Mouse (Mus musculus): Measurements from ENCODE around the gene Mrpl55. TPM values are rescaled to one million over a fixed set of nuclear protein-coding genes. Genes with fewer than 3 reads are reported as not detected.

The Mrpl55 gene
- 53.9 and 57.3 TPM in 2 replicates for polyA plus RNA-seq (2012; rRNA removed)

DNA sequence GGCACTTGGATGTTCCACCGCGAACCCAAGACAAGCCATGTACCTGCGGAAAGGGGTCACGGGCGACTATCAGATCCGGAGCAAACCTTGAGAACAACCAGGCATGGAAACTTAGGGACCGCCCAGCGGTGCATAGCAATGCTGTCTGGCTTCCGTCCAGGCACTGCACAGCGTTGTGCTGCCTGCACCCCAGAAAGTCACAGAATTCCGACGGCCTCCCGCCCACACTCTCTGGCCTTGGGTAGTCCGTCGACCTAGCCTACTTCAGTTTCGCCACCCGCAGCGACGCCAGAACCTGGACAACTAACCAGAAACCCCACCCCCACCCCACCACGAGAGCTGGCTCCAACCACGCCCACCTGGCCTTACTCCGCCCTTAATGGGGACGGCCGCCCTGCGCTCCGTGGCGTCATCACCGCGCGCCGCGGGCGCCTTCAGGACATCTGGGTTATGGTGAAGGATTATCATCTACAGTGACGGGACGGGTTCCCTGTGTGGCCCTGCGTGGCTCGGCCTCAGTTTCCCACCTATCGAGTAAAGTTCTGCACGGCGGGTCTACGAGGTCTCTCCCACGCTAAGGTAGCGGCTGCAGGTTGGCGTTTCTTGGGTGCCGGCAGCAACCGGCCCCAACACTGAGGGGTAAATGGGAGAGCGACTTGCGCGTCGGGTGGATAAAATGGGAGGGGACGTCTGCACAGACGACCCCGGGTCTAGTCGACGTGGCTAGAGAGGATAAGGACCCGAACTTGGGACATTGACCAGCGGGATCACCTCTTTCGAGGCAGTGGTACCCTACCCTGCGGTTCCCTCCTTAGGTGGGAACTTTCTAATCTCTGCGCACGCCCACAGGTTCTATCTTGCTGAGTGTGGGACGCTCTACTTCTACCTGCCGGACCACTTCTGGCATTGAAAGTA is at the start of gene Mrpl55:
Gene Mrpl55, plus strand, starts transcription at position 406 of the 915 bp plus-strand sequence.
- Histone ChIP-seq H3K27me3 (ENCODE audit: control insufficient read depth, insufficient read depth, low read length) (no peaks in the 10 kb centered on the region), H3K27ac (ENCODE audit: insufficient read depth, low read length) (peak within 1 kb of the TSS; percentile 39), H3K4me3 (replicated peaks; ENCODE audit: insufficient read depth, low read depth, low read length) (peak within 1 kb of the TSS; percentile 93), H3K4me1 (ENCODE audit: control insufficient read depth, insufficient read depth, low read length) (no peaks in the 10 kb centered on the region)
- TF ChIP-seq CTCF (IDR thresholded peaks at IDR 0.05; ENCODE audit: borderline replicate concordance, insufficient read depth, low read depth, low read length) = no peak
- TF ChIP-seq POLR2A (IDR thresholded peaks at IDR 0.05; ENCODE audit: borderline replicate concordance, insufficient read depth, low read length) = peak; percentile 84; the same call in 1 of the 2 replicates
- DNase-seq = peak; percentile 91 to 93
- WGBS = under 1% methylated on average over 63 of the region's 63 CpGs

- no peak overlapping the region for H3K27ac ChIP-seq (ENCODE audit: insufficient read depth, low read length)
- H3K27me3 ChIP-seq (ENCODE audit: control insufficient read depth, insufficient read depth, low read length) = no peaks in the 10 kb centered on the region; the same call in 1 of the 2 replicates
- no peaks in the 10 kb centered on the region for H3K4me1 ChIP-seq (ENCODE audit: control insufficient read depth, insufficient read depth, low read length)
- DNase-seq = no peak
- WGBS = 90% methylated on average over 7 of the region's 7 CpGs
- TF ChIP-seq POLR2A (IDR thresholded peaks at IDR 0.05; ENCODE audit: borderline replicate concordance, insufficient read depth, low read length) (no peak), CTCF (IDR thresholded peaks at IDR 0.05; ENCODE audit: borderline replicate concordance, insufficient read depth, low read depth, low read length) (no peak)
- H3K4me3 ChIP-seq (replicated peaks; ENCODE audit: insufficient read depth, low read depth, low read length) = no peak overlapping the region
These were observed 48.1 kb upstream of the Mrpl55 start for GRCm38 (mm10) chr11:59154220-59154619.

- no peak for DNase-seq
- H3K4me1 ChIP-seq (ENCODE audit: control insufficient read depth, insufficient read depth, low read length) = no peaks in the 10 kb centered on the region
- H3K27me3 ChIP-seq (ENCODE audit: control insufficient read depth, insufficient read depth, low read length) = no peaks in the 10 kb centered on the region; the same call in 1 of the 2 replicates
- 30% methylated on average over 5 of the region's 5 CpGs for WGBS
- H3K4me3 ChIP-seq (replicated peaks; ENCODE audit: insufficient read depth, low read depth, low read length) = no peak overlapping the region
- no peak overlapping the region for H3K27ac ChIP-seq (ENCODE audit: insufficient read depth, low read length)
- TF ChIP-seq POLR2A (IDR thresholded peaks at IDR 0.05; ENCODE audit: borderline replicate concordance, insufficient read depth, low read length) (no peak), CTCF (IDR thresholded peaks at IDR 0.05; ENCODE audit: borderline replicate concordance, insufficient read depth, low read depth, low read length) (no peak)
These were observed 46.4 kb upstream of the Mrpl55 start for GRCm38 (mm10) chr11:59155900-59156299.

DNA sequence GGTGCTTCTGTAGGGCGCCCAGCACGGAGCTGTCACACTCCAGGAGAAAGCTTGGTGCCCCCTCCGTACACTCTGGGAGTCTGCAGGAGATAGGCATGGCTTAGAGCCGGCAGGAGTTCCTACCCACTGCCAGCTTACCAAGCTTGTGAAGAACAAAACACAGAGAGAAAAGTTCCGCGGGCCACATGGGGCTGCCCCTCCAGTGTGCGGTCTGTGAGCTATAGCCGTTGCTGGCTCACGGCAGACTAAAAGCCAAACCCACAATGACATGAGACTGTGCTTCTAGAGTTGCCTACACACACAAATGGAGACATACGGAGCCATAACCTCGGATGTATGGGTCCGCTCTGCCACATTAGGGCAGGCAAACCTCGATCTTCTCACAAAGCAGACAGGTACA is 43.2 kb upstream of the Mrpl55 start:
- no peak for TF ChIP-seq POLR2A (IDR thresholded peaks at IDR 0.05; ENCODE audit: borderline replicate concordance, insufficient read depth, low read length)
- TF ChIP-seq CTCF (IDR thresholded peaks at IDR 0.05; ENCODE audit: borderline replicate concordance, insufficient read depth, low read depth, low read length) = no peak
- no peak overlapping the region for H3K27ac ChIP-seq (ENCODE audit: insufficient read depth, low read length)
- no peaks in the 10 kb centered on the region; the same call in 1 of the 2 replicates for H3K4me1 ChIP-seq (ENCODE audit: control insufficient read depth, insufficient read depth, low read length)
- WGBS = 88% methylated on average over 13 of the region's 13 CpGs
- no peaks in the 10 kb centered on the region for H3K27me3 ChIP-seq (ENCODE audit: control insufficient read depth, insufficient read depth, low read length)
- DNase-seq = no peak
- no peak overlapping the region for H3K4me3 ChIP-seq (replicated peaks; ENCODE audit: insufficient read depth, low read depth, low read length)

DNA sequence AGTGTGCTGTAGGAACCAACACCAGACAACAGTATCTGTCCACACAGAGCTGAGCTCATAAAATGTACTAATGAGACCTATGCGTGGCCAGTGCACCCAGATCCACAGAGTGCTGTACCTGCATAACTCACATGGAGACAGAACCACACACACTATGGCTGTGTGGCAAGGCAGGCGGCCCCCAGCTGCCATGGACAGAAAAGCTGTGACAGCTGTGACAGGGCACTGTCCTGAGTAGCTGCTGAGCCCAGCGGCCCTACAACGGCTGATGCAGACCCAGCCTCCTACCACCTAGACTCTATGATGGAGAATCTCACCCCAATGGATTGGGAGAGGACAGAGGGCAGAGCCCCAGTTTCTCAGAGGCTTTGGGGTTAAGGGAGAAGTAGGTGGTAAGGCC is 42.7 kb upstream of the Mrpl55 start:
- no peak overlapping the region for H3K4me3 ChIP-seq (replicated peaks; ENCODE audit: insufficient read depth, low read depth, low read length)
- H3K4me1 ChIP-seq (ENCODE audit: control insufficient read depth, insufficient read depth, low read length) = no peaks in the 10 kb centered on the region; the same call in 1 of the 2 replicates
- H3K27me3 ChIP-seq (ENCODE audit: control insufficient read depth, insufficient read depth, low read length) = no peaks in the 10 kb centered on the region
- TF ChIP-seq POLR2A (IDR thresholded peaks at IDR 0.05; ENCODE audit: borderline replicate concordance, insufficient read depth, low read length) = no peak
- no peak for TF ChIP-seq CTCF (IDR thresholded peaks at IDR 0.05; ENCODE audit: borderline replicate concordance, insufficient read depth, low read depth, low read length)
- no peak for DNase-seq
- 85% methylated on average over 4 of the region's 4 CpGs for WGBS
- no peak overlapping the region for H3K27ac ChIP-seq (ENCODE audit: insufficient read depth, low read length)

DNA sequence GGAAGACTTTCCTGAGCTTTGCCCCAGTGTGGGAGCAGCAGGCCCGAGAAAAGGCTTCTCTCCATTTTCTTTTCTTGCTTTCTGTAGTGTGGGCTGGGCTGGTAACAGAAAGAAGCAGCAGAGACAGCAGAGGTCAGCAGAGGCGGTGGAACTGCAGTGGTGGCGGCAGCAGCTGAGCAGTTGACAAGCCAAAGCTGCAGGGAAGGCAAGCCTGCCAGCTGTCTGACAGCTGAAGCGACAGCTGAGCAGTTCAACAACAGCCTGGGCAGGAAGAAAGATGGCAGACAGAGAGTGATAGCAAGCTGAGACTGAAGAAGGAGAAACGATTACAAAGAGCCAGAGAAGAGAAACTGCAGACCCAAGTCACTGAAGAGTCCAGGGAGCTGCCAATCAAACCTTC is 40.9 kb upstream of the Mrpl55 start:
- H3K4me3 ChIP-seq (replicated peaks; ENCODE audit: insufficient read depth, low read depth, low read length) = no peak overlapping the region
- TF ChIP-seq CTCF (IDR thresholded peaks at IDR 0.05; ENCODE audit: borderline replicate concordance, insufficient read depth, low read depth, low read length) (no peak), POLR2A (IDR thresholded peaks at IDR 0.05; ENCODE audit: borderline replicate concordance, insufficient read depth, low read length) (no peak)
- WGBS = 30% methylated on average over 5 of the region's 5 CpGs
- H3K27ac ChIP-seq (ENCODE audit: insufficient read depth, low read length) = no peak overlapping the region
- no peak for DNase-seq
- H3K27me3 ChIP-seq (ENCODE audit: control insufficient read depth, insufficient read depth, low read length) = no peaks in the 10 kb centered on the region
- no peaks in the 10 kb centered on the region; the same call in 1 of the 2 replicates for H3K4me1 ChIP-seq (ENCODE audit: control insufficient read depth, insufficient read depth, low read length)

GRCm38 (mm10) chr11:59162443-59163254 is 39.6 kb upstream of the Mrpl55 start:
- 50% methylated on average over 9 of the region's 9 CpGs for WGBS
- no peaks in the 10 kb centered on the region for H3K27me3 ChIP-seq (ENCODE audit: control insufficient read depth, insufficient read depth, low read length)
- TF ChIP-seq POLR2A (IDR thresholded peaks at IDR 0.05; ENCODE audit: borderline replicate concordance, insufficient read depth, low read length) (no peak), CTCF (IDR thresholded peaks at IDR 0.05; ENCODE audit: borderline replicate concordance, insufficient read depth, low read depth, low read length) (no peak)
- DNase-seq = no peak
- H3K4me3 ChIP-seq (replicated peaks; ENCODE audit: insufficient read depth, low read depth, low read length) = peak overlapping the region; percentile 56
- peak overlapping the region; percentile 55 for H3K27ac ChIP-seq (ENCODE audit: insufficient read depth, low read length)
- H3K4me1 ChIP-seq (ENCODE audit: control insufficient read depth, insufficient read depth, low read length) = no peaks in the 10 kb centered on the region; the same call in 1 of the 2 replicates
